Comparison of ENCODE assay signal across 12 mouse cellular contexts in the genomic region with DNA sequence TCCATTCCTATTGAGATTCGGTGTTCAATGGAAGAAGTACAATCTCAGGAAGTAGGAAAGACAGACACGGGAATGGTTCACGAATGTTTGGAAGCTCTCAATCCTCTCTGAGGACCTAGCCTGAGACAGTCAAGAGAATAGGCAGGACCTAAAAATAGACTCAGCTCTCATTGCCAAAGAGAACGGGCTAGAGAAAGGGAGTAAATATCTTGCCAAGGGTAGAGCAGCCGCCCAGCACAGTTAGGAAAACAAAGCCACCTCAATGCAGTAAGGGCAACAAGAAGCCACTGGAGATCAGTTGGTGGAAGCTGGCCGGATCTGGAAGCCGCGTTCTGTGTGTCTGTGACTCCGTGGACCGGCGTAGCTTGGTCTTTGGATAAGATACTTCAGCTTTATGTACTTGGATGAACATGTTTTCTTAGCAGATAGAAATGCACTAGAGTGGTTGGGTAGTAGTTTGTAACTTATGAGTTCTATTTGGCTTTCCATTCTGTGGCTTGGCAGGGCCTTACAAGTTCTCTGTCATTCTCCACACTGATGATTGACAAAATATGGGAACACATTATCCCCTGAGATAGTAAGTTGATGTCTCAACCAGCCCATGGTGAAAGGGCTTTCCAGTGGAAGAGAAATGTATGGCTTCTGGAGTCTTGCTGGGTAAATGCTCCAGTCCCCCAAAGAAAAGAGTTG. TPM values are rescaled to one million over a fixed set of nuclear protein-coding genes. Genes with fewer than 3 reads are reported as not detected.
A peak's percentile ranks its signal among the peaks of the same experiment; 100 is the strongest.
DNase-seq lines count a peak whose midpoint lies in the region; ATAC-seq lines count a peak whose summit lies in the region.
"Had no signal": no experiment of that assay in that cellular context is flagged by ENCODE, and none has a peak within 500 bp of the region (broad histone marks: within the 10 kb centered on the region; RNA-seq: fewer than 3 reads in every experiment).

No protein-coding gene starts in this region.

- peak; percentile 10 for DNase-seq in adrenal gland, postnatal 14 days
- no peak for DNase-seq in adrenal gland, postnatal 25 days
- peak; percentile 34 for DNase-seq in heart, adult 8-10 months (ENCODE audit: low spot score)
- peak; percentile 6 for DNase-seq in brain, adult 2 months (ENCODE audit: low read depth, low spot score)
- peak; percentile 31 for DNase-seq in limb, embryonic 11.5 days (ENCODE audit: low spot score)
- DNase-seq in urinary bladder, postnatal 25 days (ENCODE audit: low spot score): no peak
- no peak for DNase-seq in thymus, postnatal 0 days (ENCODE audit: low spot score)
- DNase-seq: kidney, postnatal 36 days had no signal

- no peak overlapping the region for H3K4me3 ChIP-seq in heart, embryonic 12.5 days
- no peak overlapping the region for H3K4me3 ChIP-seq in limb, embryonic 11.5 days (ENCODE audit: low read depth, low read length)
- H3K4me3 ChIP-seq: forebrain, embryonic 13.5 days; intestine, embryonic 15.5 days had no signal

- H3K9me3 ChIP-seq in heart, embryonic 12.5 days (replicated peaks): no peaks in the 10 kb centered on the region
- no peaks in the 10 kb centered on the region for H3K9me3 ChIP-seq in limb, embryonic 11.5 days (ENCODE audit: control insufficient read depth, low read length)
- H3K9me3 ChIP-seq: forebrain, embryonic 13.5 days; intestine, embryonic 15.5 days had no signal

- no peaks in the 10 kb centered on the region for H3K36me3 ChIP-seq in heart, embryonic 12.5 days
- H3K36me3 ChIP-seq in limb, embryonic 11.5 days (ENCODE audit: control insufficient read depth, insufficient read depth, low read length): no peaks in the 10 kb centered on the region
- H3K36me3 ChIP-seq: intestine, embryonic 15.5 days had no signal

- H3K4me2 ChIP-seq in heart, embryonic 12.5 days: no peak overlapping the region
- H3K4me2 ChIP-seq in limb, embryonic 11.5 days (ENCODE audit: low read depth, severe bottlenecking): no peak overlapping the region
- H3K4me2 ChIP-seq: forebrain, embryonic 13.5 days; intestine, embryonic 15.5 days; liver, embryonic 11.5 days had no signal

- H3K9ac ChIP-seq in heart, embryonic 12.5 days: no peak overlapping the region
- no peak overlapping the region for H3K9ac ChIP-seq in limb, embryonic 11.5 days (ENCODE audit: low read length)
- H3K9ac ChIP-seq: forebrain, embryonic 13.5 days; intestine, embryonic 15.5 days had no signal

- peaks cover 8% of the 10 kb centered on the region; the same call in 1 of the 2 replicates for H3K4me1 ChIP-seq in heart, embryonic 12.5 days (replicated peaks)
- peaks cover 7% of the 10 kb centered on the region; the same call in 1 of the 2 replicates for H3K4me1 ChIP-seq in limb, embryonic 11.5 days (ENCODE audit: control insufficient read depth, insufficient read depth, low read length)
- H3K4me1 ChIP-seq: forebrain, embryonic 13.5 days; intestine, embryonic 15.5 days had no signal

- no peak overlapping the region for H3K27ac ChIP-seq in heart, embryonic 12.5 days (ENCODE audit: poor library complexity, severe bottlenecking)
- peak overlapping the region; percentile 68 for H3K27ac ChIP-seq in limb, embryonic 11.5 days (replicated peaks; ENCODE audit: low read depth, low read length)
- H3K27ac ChIP-seq: forebrain, embryonic 13.5 days; intestine, embryonic 15.5 days had no signal

- no peak for ATAC-seq in heart, embryonic 12.5 days (ENCODE audit: insufficient number of reproducible peaks, low FRiP score)
- no peak for ATAC-seq in limb, embryonic 11.5 days (ENCODE audit: insufficient number of reproducible peaks, low FRiP score, low TSS enrichment, low read depth)
- ATAC-seq: forebrain, embryonic 13.5 days; intestine, embryonic 15.5 days had no signal

- no peaks in the 10 kb centered on the region for H3K27me3 ChIP-seq in heart, embryonic 12.5 days (replicated peaks)
- no peaks in the 10 kb centered on the region for H3K27me3 ChIP-seq in limb, embryonic 11.5 days (ENCODE audit: control insufficient read depth, insufficient read depth, low read length)
- H3K27me3 ChIP-seq: forebrain, embryonic 13.5 days; intestine, embryonic 15.5 days had no signal

- WGBS in heart, embryonic 12.5 days: 61% methylated on average over 11 of the region's 11 CpGs
- 82% methylated on average over 11 of the region's 11 CpGs for WGBS in limb, embryonic 11.5 days

RNA-seq across cellular contexts. Expression of gene Eya4, which starts 44.1 kb away (rescaled TPM):
- total RNA-seq in adrenal gland, postnatal 14 days (2021): 1.1 and 1.4 TPM in 2 replicates
- total RNA-seq in adrenal gland, postnatal 25 days (2021): 1.00 and 1.8 TPM in 2 replicates
- under 1 TPM; 0.11 to 0.57 (median 0.33) TPM for total RNA-seq in heart, adult 8-10 months (2022)
- polyA plus RNA-seq in heart, embryonic 12.5 days (2016; fragmentation: Nextera tagmentation; extraction: Ambion mirVana): 0.97 and 1.4 TPM in 2 replicates
- polyA plus RNA-seq in limb, embryonic 11.5 days (2014; fragmentation: Nextera tagmentation; extraction: Ambion mirVana): 8.9 and 12.0 TPM in 2 replicates
- polyA plus RNA-seq in thymus, postnatal 0 days (2015; fragmentation: Nextera tagmentation; extraction: Ambion mirVana): 3.4 and 3.8 TPM in 2 replicates

Comparison
In these comparisons a context has a peak if more than half of its experiments do, and no peak if none do; other contexts are left out.
1. DNase-seq: peak in adrenal gland, postnatal 14 days (single experiment), heart, adult 8-10 months (single experiment), brain, adult 2 months (single experiment) and limb, embryonic 11.5 days (single experiment); none in adrenal gland, postnatal 25 days (single experiment), urinary bladder, postnatal 25 days (single experiment) and thymus, postnatal 0 days (single experiment).